In the genomic region with DNA sequence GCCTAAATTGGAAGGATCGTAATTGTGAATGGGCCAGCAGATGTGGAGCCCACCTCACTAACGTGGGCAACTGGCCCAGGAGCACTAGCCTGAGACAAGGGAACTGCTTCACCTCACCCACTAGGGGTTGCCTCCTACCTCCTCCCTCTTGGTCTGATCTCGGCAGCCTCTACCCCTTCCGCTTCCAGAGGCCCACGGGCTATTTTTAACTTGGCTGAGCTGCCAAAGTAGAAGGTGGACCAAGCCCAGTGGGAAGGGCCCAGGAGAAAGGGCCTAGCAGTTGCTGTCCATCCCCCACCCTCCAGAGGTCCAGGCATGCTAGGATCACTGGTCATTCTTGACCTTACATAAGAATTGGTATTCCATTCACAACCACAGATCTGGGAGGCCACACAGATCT, we compare ENCODE assay signal across 8 mouse cellular contexts. TPM values are rescaled to one million over a fixed set of nuclear protein-coding genes. Genes with fewer than 3 reads are reported as not detected.
DNase-seq lines count a peak whose midpoint lies in the region; ATAC-seq and TF ChIP-seq lines count a peak whose summit lies in the region.

No protein-coding gene starts in this region.

- intact Hi-C loops in heart, postnatal 25 days (cut with DNase I), result no loop called here

- H3K27me3 ChIP-seq in liver, postnatal 0 days (ENCODE audit: insufficient read depth, low read length), result no peaks in the 10 kb centered on the region
- no peaks in the 10 kb centered on the region for H3K27me3 ChIP-seq in intestine, embryonic 16.5 days (replicated peaks; ENCODE audit: control insufficient read depth, insufficient read depth, low read length)

- no peaks in the 10 kb centered on the region for H3K9me3 ChIP-seq in liver, postnatal 0 days (ENCODE audit: low read length)
- no peaks in the 10 kb centered on the region for H3K9me3 ChIP-seq in intestine, embryonic 16.5 days (ENCODE audit: control insufficient read depth, low read length)

- 0 out of 2 replicates have a peak, but pooled peaks cover 1% of the 10 kb centered on the region for H3K4me1 ChIP-seq in cortical plate, adult 2 months (ENCODE audit: control insufficient read depth, insufficient read depth, low read length)
- H3K4me1 ChIP-seq in liver, postnatal 0 days (ENCODE audit: insufficient read depth), result peaks cover 8% of the 10 kb centered on the region
- H3K4me1 ChIP-seq in intestine, embryonic 16.5 days (ENCODE audit: control insufficient read depth, insufficient read depth, low read length), result peaks cover 11% of the 10 kb centered on the region; the same call in 1 of the 2 replicates

- TF ChIP-seq POLR2A in cortical plate, adult 2 months (IDR thresholded peaks at IDR 0.05; ENCODE audit: extremely low read depth, insufficient read depth, low read length), result no peak

- peak overlapping the region; percentile 20; the same call in 1 of the 2 replicates for H3K27ac ChIP-seq in cortical plate, adult 2 months (ENCODE audit: insufficient read depth, low read length)
- peak overlapping the region; percentile 36; the same call in 1 of the 2 replicates for H3K27ac ChIP-seq in liver, postnatal 0 days (ENCODE audit: low read depth)
- no peak overlapping the region for H3K27ac ChIP-seq in intestine, embryonic 16.5 days (ENCODE audit: low read length)

- WGBS in liver, postnatal 0 days (ENCODE audit: insufficient replicate concordance), result 25% methylated on average over 5 of the region's 5 CpGs
- WGBS in intestine, embryonic 16.5 days, result 62% methylated on average over 5 of the region's 5 CpGs

- no peak for TF ChIP-seq EP300 in liver, postnatal 0 days (IDR thresholded peaks at IDR 0.05; ENCODE audit: low read depth)

- H3K36me3 ChIP-seq in liver, postnatal 0 days (replicated peaks; ENCODE audit: insufficient read depth, low read length), result no peaks in the 10 kb centered on the region
- no peaks in the 10 kb centered on the region for H3K36me3 ChIP-seq in intestine, embryonic 16.5 days (ENCODE audit: control insufficient read depth, insufficient read depth, low read length)

- no peak for ATAC-seq in liver, postnatal 0 days
- no peak for ATAC-seq in intestine, embryonic 16.5 days

- no peak for TF ChIP-seq CTCF in cortical plate, adult 2 months (IDR thresholded peaks at IDR 0.05; ENCODE audit: extremely low read depth, insufficient read depth, low read length)
- no peak for TF ChIP-seq CTCF in liver, postnatal 0 days (IDR thresholded peaks at IDR 0.05; ENCODE audit: low read depth)

- H3K4me2 ChIP-seq in liver, postnatal 0 days (ENCODE audit: low read depth, low read length), result no peak overlapping the region
- no peak overlapping the region for H3K4me2 ChIP-seq in intestine, embryonic 16.5 days (ENCODE audit: low read depth, low read length)

- peak; percentile 86 for DNase-seq in adipocyte (ENCODE audit: low spot score)
- peak; percentile 64 for DNase-seq in heart, postnatal 25 days (ENCODE audit: low spot score)
- no peak for DNase-seq in liver, postnatal 0 days
- no peak for DNase-seq in urinary bladder, postnatal 10 days (ENCODE audit: low spot score)
- no peak for DNase-seq in left cerebral cortex, adult 9 months (ENCODE audit: low spot score in 2 of 2)
- DNase-seq in thymus, adult 18-20 months, result no peak

- H3K9ac ChIP-seq in liver, postnatal 0 days (replicated peaks), result no peak overlapping the region
- no peak overlapping the region for H3K9ac ChIP-seq in intestine, embryonic 16.5 days (ENCODE audit: low read depth, low read length)

- no peak overlapping the region for H3K4me3 ChIP-seq in cortical plate, adult 2 months (ENCODE audit: insufficient read depth, low read length)
- H3K4me3 ChIP-seq in liver, postnatal 0 days (ENCODE audit: low read depth, low read length), result no peak overlapping the region
- no peak overlapping the region for H3K4me3 ChIP-seq in intestine, embryonic 16.5 days (ENCODE audit: low read length)

RNA-seq across cellular contexts. Expression of gene Zbtb46, which starts 12.0 kb away (rescaled TPM):
- 7.5 TPM in 2 replicates for polyA plus RNA-seq in cortical plate, adult 2 months (2012; rRNA removed)
- 10 to 100 TPM; 10.1 to 14.2 TPM for total RNA-seq in heart, postnatal 25 days (2021)
- polyA plus RNA-seq in liver, postnatal 0 days (2015; fragmentation: Nextera tagmentation; extraction: Ambion mirVana), result 3.0 and 3.5 TPM in 2 replicates
- polyA plus RNA-seq in intestine, embryonic 16.5 days (2015; fragmentation: Nextera tagmentation; extraction: Ambion mirVana), result 6.1 and 6.5 TPM in 2 replicates

RNA-seq across cellular contexts. Expression of gene Abhd16b, which starts 21.8 kb away (rescaled TPM):
- not detected in 2 replicates for polyA plus RNA-seq in cortical plate, adult 2 months (2012; rRNA removed)
- total RNA-seq in heart, postnatal 25 days (2021), result not detected
- polyA plus RNA-seq in liver, postnatal 0 days (2015; fragmentation: Nextera tagmentation; extraction: Ambion mirVana), result 0.06 and 0.08 TPM in 2 replicates
- polyA plus RNA-seq in intestine, embryonic 16.5 days (2015; fragmentation: Nextera tagmentation; extraction: Ambion mirVana), result 0.07 and 0.10 TPM in 2 replicates

RNA-seq across cellular contexts. Expression of gene Tpd52l2, which starts 25.7 kb away (rescaled TPM):
- 112 and 120 TPM in 2 replicates for polyA plus RNA-seq in cortical plate, adult 2 months (2012; rRNA removed)
- total RNA-seq in heart, postnatal 25 days (2021), result 10 to 100 TPM; 59.7 to 66.0 TPM
- 51.8 and 52.5 TPM in 2 replicates for polyA plus RNA-seq in liver, postnatal 0 days (2015; fragmentation: Nextera tagmentation; extraction: Ambion mirVana)
- 122 and 134 TPM in 2 replicates for polyA plus RNA-seq in intestine, embryonic 16.5 days (2015; fragmentation: Nextera tagmentation; extraction: Ambion mirVana)

RNA-seq across cellular contexts. Expression of gene Dnajc5, which starts 49.0 kb away (rescaled TPM):
- polyA plus RNA-seq in cortical plate, adult 2 months (2012; rRNA removed), result 167 and 177 TPM in 2 replicates
- 10 to 100 TPM; 65.4 to 67.8 TPM for total RNA-seq in heart, postnatal 25 days (2021)
- 20.5 and 24.7 TPM in 2 replicates for polyA plus RNA-seq in liver, postnatal 0 days (2015; fragmentation: Nextera tagmentation; extraction: Ambion mirVana)
- 73.5 and 74.1 TPM in 2 replicates for polyA plus RNA-seq in intestine, embryonic 16.5 days (2015; fragmentation: Nextera tagmentation; extraction: Ambion mirVana)

Comparison
In these comparisons a context has a peak if more than half of its experiments do, and no peak if none do; other contexts are left out.
1. DNase-seq: peak in adipocyte (single experiment) and heart, postnatal 25 days (single experiment); none in liver, postnatal 0 days (single experiment), urinary bladder, postnatal 10 days (single experiment), left cerebral cortex, adult 9 months (0 of 2) and thymus, adult 18-20 months (0 of 2).